9 mouse cellular contexts compared by ENCODE assay signal in the genomic region with DNA sequence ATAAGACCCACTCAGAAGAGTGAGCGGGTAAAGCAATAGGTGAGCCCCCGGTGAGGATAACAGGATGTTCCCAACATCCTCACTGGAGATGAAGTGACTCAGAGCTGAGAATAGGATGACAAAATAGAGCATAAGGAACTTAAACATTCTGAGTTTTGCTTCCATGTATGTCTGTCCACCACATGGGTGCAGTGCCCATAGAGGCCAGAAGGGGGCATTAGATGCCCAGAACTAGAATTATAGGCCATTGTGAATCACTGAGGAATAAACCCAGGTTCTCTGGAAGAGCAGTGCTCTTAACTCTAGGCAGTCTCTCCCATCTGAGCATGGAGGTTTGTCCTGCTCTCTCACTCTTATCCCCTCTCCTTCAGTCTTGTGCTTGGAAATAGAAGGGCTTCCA. TPM values are rescaled to one million over a fixed set of nuclear protein-coding genes. Genes with fewer than 3 reads are reported as not detected.
A peak's percentile ranks its signal among the peaks of the same experiment; 100 is the strongest.
DNase-seq lines count a peak whose midpoint lies in the region; ATAC-seq lines count a peak whose summit lies in the region.
"Had no signal": no experiment of that assay in that cellular context is flagged by ENCODE, and none has a peak within 500 bp of the region (broad histone marks: within the 10 kb centered on the region; RNA-seq: fewer than 3 reads in every experiment).

No protein-coding gene starts in this region.

- intact Hi-C loops in gastrocnemius, postnatal 14 days (cut with DNase I; ENCODE audit: low total_unique reads), result no loop called here

- peak; percentile 66 for ATAC-seq in erythroblast, adult 5-6 weeks (replicated peaks; ENCODE audit: low FRiP score, poor library complexity, severe bottlenecking)

- DNase-seq in gastrocnemius, postnatal 10 days, result peak; percentile 40
- no peak for DNase-seq in gastrocnemius, postnatal 14 days
- peak; percentile 64 for DNase-seq in right cerebral cortex, postnatal 4 days
- no peak for DNase-seq in right cerebral cortex, postnatal 25 days
- peak; percentile 54 for DNase-seq in retina, postnatal 1 day
- no peak for DNase-seq in frontal cortex, postnatal 14 days (ENCODE audit: low spot score in 2 of 2)
- no peak for DNase-seq in right cerebral cortex, adult 18-20 months

RNA-seq across cellular contexts. Expression of a gene that starts 12.4 kb away (rescaled TPM):
- 100 to 1,000 TPM; 195 to 220 TPM for total RNA-seq in gastrocnemius, postnatal 10 days (2021)
- total RNA-seq in gastrocnemius, postnatal 14 days (2021), result 100 to 1,000 TPM; 204 to 220 TPM
- total RNA-seq in erythroblast, adult 5-6 weeks (2015; ENCODE audit: low replicate concordance), result 0.84 TPM in 1 of 2 replicates, not detected in the other
- total RNA-seq in erythroblast, adult 5-6 weeks (2017; ENCODE audit: low replicate concordance), result 0.28 and 0.34 TPM in 2 replicates

RNA-seq across cellular contexts. Expression of a gene that starts 16.7 kb away (rescaled TPM):
- total RNA-seq in gastrocnemius, postnatal 10 days (2021), result 1 to 10 TPM; 5.9 to 6.5 TPM
- total RNA-seq in gastrocnemius, postnatal 14 days (2021), result 1 to 10 TPM; 4.8 to 5.7 TPM
- total RNA-seq in erythroblast, adult 5-6 weeks (2015; ENCODE audit: low replicate concordance), result 19.4 and 22.3 TPM in 2 replicates
- 40.6 and 47.5 TPM in 2 replicates for total RNA-seq in erythroblast, adult 5-6 weeks (2017; ENCODE audit: low replicate concordance)

RNA-seq across cellular contexts. Expression of a gene that starts 56.3 kb away (rescaled TPM):
- total RNA-seq in gastrocnemius, postnatal 10 days (2021), result not detected
- total RNA-seq in gastrocnemius, postnatal 14 days (2021), result not detected
- total RNA-seq in erythroblast, adult 5-6 weeks (2015; ENCODE audit: low replicate concordance), result not detected in 2 replicates
- not detected in 2 replicates for total RNA-seq in erythroblast, adult 5-6 weeks (2017; ENCODE audit: low replicate concordance)
- total RNA-seq: layer of hippocampus, postnatal 14 days had no signal

Comparison
In these comparisons a context has a peak if more than half of its experiments do, and no peak if none do; other contexts are left out.
1. DNase-seq: peak in gastrocnemius, postnatal 10 days (single experiment), right cerebral cortex, postnatal 4 days (single experiment) and retina, postnatal 1 day (single experiment); none in gastrocnemius, postnatal 14 days (single experiment), right cerebral cortex, postnatal 25 days (single experiment), frontal cortex, postnatal 14 days (0 of 2) and right cerebral cortex, adult 18-20 months (single experiment).
2. RNA of a gene that starts 12.4 kb away (total RNA-seq): 204 to 220 TPM in gastrocnemius, postnatal 14 days and 195 to 220 TPM in gastrocnemius, postnatal 10 days; 0.28 to 0.84 TPM in erythroblast, adult 5-6 weeks; every median in the first group is over 100 times any median in the second.